Mouse (Mus musculus) heart, postnatal 4 days (tissue): ENCODE results near the gene Rpl23. TPM values are rescaled to one million over a fixed set of nuclear protein-coding genes. Genes with fewer than 3 reads are reported as not detected.

ENCODE experiments used
- DNase-seq: peaks from one replicate; pipeline ENCODE4 v3.0.0; 2021
- total RNA-seq, 2 experiments: library from RNA; stranded (reverse); gene quantifications; 2 replicates each; pipeline ENCODE4 v1.2.3; 2021

Rpl23 gene
- 100 to 1,000 TPM; 738 to 764 TPM for total RNA-seq

DNA sequence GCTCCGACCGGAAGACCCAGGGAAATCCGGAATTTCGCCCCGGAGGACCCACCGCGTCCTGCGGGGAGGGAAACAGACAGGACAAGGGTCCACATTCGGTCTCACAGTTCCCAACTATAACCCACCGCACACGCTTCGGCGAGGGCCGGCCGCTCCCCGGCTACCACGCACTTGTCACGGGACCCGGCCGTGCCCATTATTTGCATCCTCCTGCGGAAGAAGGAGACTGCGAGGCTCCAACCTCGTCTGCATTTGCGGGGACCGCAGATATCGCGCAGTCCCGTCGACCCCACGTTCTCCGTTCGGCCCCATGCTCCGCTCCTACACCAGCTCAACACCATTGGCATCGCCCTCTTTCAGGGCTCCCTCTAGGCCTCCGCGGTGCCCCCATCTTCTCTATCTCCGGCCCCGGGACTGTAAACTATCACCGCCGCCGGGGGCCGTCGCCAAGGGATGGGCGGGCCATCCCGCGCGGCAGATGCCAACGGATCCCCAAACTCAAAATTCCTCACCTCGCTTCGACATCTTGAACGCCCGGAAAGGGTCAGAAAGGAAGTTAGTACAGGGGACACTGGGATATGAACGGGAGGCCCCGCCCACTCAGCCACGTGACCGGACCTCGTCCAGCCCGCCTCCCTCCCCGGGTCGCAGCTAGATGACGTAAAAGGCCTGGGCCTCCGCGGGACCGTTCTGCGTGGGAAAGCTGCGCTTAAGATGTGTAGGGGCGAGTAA is at the start of gene Rpl23:
Gene Rpl23, minus strand, starts transcription at position 606 of the 732 bp plus-strand sequence.
- DNase-seq = peak; percentile 99

- DNase-seq = no peak
Measured at GRCm38 (mm10) chr11:97832001-97832400, 49.8 kb upstream of the Rpl23 start.

DNA sequence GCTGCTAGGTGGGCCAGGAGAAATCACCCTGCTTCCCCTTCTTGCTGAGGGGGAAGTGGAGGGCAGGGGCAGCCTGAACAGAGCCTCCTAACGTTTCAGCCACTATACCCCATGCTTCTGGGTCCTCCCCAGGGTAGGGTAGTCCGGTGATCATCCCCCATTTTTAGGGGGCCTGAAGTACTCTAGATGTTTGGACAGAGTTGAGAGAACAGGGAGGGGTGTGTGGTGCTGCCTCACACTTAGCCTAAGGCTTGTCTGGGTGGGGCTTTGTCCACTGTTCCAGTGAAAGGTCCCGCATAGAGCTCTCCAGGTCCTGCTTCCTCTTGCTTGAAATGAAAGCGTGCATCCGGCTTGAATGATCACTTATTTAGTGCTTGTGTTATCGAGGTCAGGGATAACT is 48.3 kb upstream of the Rpl23 start:
- DNase-seq = no peak

GRCm38 (mm10) chr11:97829913-97830476 is 47.8 kb upstream of the Rpl23 start:
- DNase-seq = no peak

DNA sequence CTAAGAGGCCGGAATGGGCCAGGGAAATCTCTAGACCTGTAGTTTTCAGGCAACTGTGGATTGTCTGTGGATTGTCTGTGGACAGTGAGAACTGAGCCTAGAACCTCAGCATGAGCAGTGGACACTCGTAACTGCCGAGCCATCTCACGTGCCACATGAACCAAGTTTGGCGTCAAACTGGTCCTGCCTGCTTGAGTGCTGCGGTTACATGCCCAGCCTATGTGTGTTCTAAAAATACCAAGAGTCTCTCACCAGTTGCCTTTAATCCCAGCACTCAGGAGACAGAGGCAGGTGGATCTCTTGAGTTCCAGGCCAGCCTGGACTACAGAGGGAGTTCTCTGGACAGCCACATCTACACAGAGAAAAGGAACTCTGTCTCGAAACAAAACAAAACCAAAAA is 47.1 kb upstream of the Rpl23 start:
- no peak for DNase-seq

- DNase-seq = no peak
Measured at GRCm38 (mm10) chr11:97827654-97828053, 45.4 kb upstream of the Rpl23 start.

- DNase-seq = no peak
Measured at GRCm38 (mm10) chr11:97826414-97826813, 44.2 kb upstream of the Rpl23 start.

DNA sequence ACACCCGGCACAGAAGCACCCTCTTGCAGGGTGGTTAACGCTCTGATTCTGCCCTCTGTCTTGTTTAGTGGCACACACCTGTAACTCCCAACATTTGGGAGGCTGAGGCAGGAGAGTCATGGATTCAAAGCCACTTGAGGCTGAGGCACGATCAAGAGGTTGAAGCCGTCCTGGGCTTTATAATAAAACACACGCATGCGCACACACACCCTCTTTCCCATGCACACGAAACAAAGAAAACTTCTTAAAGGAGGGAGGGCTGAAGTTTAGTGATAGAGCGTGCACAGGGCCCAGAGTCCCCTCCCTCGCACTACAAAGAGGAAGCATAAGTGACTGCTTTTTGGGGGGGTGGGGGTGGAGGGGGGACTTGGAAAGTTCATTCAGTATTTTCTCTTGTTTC is 43.7 kb upstream of the Rpl23 start:
- DNase-seq = no peak

DNA sequence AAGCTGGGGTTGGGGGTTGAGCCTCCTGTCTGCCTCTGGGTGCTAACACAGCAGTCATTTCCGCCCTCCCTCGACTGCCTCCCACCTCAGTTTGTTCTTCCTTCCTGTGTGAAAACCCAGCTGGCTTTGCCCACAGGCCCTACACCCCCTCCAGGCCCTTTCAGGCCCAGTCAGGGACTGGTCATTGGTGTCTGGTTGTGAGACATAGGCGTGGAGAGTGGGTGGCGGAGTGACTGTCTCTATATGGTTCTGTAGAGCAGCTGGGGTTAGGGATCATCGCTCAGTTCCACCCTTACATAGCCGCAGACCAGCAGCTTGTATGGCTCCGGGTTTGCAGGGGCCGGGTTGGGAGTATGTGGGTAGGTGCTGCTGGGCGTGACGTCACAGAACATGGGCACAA is 43.1 kb upstream of the Rpl23 start:
- DNase-seq = no peak

DNA sequence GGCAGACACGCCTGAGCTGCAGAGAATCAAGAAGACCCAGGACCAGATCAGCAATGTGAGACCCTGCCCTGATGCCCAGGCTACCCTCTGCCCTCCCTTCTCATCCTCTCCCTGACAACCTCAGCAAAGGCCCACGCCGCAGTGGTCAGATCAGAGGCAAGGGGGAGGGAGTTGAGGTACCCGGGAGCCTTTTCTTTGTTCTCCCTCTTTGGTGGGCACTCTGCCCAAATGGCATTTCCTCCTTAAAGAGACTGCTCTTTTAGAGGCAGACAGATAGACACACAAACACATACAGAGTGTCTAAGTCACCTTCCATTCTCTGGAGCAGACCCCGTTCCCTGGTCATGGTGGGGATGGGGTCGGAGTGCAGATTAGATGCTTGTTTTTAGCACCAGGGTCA is 42.7 kb upstream of the Rpl23 start:
- no peak for DNase-seq

DNA sequence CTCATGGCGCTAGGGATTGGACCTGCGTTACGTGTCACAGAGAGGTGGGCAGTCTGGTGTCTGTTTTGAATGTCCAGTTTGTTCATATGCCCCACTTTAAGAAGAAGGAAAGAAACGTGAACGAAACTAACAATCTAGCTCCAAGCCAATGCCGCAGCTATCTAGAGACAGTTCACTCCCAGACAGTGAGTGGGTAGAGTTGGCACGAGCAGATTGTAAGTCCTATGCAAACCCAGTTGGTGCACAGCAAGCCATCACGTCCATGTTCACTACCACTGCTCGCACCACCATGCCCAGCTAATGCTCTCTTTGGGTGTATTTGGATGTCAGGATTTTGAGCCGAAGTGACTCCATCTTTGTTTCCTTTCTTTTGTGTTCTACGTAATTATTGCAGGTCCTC is 41.9 kb upstream of the Rpl23 start:
- no peak for DNase-seq

- peak; percentile 66 for DNase-seq
Measured at GRCm38 (mm10) chr11:97822840-97823603, 40.8 kb upstream of the Rpl23 start.

GRCm38 (mm10) chr11:97821401-97822064 is 39.3 kb upstream of the Rpl23 start:
- no peak for DNase-seq

DNA sequence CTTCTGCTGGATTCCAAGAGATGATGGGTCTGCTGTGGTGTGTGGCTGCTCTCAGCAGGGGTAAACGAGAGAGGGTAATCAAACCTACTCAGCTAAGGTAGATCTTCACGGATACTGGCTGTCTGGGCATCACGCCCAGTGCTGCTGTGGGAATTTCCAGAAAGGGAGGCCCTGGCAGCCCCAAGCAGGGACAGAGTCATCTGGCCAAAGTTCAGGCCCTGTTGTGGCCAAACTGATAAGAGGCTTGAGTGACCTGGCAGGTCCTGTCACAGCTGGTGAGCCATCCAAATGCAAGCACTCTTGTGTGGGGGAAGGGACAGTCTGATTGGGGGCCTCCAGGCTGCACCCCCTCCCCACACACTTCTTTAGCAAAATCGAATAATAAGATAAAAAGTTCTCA is 38.6 kb upstream of the Rpl23 start:
- peak; percentile 68 for DNase-seq

DNA sequence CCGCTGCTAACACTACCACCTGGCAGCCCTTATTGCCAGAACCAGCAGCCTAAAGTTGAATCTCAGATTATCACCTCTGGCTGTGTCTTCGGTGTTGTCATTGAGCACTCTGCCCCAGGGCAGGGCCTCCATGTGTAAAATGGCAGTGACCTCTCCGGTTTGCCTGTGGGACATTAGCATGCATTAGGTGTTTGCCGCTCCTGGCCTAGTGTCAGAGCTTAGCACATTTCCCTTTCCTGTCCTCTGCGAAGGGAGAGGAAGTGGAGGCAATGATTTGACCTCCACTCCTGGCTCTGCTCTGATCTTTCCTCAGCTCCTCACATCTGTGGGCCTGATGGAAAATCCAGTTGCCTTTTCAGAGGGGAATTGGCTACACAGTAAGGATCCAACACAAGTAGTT is 37.7 kb upstream of the Rpl23 start:
- DNase-seq = no peak

GRCm38 (mm10) chr11:97819102-97819501 is 36.9 kb upstream of the Rpl23 start:
- DNase-seq = no peak

GRCm38 (mm10) chr11:97818571-97818970 is 36.3 kb upstream of the Rpl23 start:
- peak; percentile 62 for DNase-seq

DNA sequence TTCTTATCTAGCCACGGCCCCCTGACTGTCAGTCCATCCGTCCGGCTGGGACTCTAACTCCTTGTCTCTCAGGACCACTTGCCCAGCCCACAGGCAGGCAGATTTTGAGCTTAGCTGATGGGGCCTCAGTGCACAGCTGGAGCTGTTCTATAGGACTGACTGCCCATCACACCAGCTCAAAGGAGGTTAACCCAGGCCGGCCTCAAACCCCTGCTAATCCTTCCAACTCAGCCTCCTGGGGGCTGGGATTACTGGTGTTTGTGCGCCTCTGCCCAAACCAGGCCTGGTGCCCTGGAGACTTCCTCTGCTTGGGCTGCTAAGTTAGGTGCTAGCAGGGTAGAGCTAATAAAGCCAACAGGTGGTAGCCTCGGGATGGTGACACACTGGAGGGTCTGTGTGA is 35.8 kb upstream of the Rpl23 start:
- DNase-seq = no peak

DNA sequence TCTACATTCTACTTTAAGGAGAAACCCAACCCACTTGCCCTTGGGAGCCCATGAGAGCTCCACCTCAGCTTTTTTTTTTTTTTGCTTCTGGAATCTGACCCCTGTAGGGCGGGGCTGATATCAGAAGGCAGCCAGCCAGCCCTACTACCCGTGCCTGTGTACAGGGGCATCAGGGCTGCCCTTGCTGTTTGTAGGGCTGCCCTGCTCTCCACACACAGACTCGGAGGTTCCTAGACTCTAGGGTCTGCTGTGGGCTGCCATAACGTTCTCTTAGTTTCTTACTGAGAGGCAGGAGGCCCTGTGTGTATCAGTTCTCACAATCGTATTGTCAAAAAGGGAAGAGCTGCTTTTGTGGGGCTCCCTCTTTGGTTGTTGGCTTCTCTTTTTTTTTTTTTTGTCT is 35.1 kb upstream of the Rpl23 start:
- peak; percentile 60 for DNase-seq

DNA sequence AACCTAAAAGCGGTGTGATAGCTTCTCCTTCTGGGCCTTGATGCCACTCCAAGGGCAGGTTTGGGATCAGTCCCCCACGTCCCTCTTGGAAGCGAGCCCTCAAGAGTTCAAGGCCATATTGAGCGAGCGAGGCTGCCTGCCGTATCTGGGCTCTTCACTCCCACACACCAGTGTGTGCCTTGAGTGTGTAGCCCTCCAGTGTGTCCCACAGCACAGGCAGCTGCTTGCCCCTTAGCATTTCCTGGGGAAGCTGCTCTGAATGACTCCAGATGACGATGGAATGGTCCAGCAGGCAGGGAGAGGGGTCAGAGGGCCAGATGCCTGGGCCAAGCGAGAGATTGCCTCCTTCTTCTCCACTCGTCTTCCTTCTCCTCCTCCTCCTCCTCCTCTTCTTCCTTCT is 34.7 kb upstream of the Rpl23 start:
- DNase-seq = no peak

DNA sequence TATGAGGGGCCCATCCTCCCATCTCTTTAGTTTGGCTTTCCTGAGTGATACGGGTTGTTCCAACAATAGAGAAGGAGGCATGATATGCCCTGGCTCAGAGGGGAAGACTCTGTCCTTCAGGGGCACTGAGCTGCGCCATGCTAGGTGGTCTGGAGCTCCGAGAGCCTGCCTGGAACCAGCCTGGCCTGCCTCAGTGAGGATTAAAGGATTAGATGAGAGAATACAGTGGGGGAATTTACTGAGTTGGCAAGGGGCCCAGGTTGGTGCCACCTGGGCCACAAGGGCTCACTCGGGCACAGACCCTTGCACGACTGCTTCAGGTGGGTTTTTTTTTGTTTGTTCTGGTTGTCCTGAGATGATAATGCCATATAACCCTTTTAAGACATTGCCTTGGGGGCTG is 33.9 kb upstream of the Rpl23 start:
- no peak for DNase-seq

DNA sequence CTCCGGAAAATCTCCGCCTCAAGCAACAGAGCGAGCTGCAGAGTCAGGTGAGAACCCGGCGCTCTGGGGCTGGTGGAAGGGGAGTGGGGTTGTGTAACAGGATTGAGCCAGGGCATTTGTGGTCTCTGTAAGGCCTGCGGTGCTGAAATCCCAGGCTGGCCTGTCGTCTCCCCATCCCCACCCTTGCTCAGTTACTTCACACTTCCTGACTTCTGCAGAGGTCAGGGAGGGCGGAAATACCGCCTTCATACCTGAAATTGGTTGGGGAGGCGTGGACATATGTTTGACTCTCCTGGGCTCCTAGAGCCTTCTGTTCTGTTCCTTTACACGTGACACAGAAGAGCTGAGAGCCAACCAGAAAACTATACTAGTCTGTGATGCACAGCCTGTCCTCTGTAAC is 33.5 kb upstream of the Rpl23 start:
- no peak for DNase-seq
